Mouse (Mus musculus): ENCODE measurements around the gene 2410002F23Rik. TPM values are rescaled to one million over a fixed set of nuclear protein-coding genes. Genes with fewer than 3 reads are reported as not detected.
"Not testable (repeated sequence)": the region's sequence is repeated elsewhere in the genome, so short reads cannot be mapped to it uniquely, and the experiment has no call there.

The 2410002F23Rik gene
- polyA plus RNA-seq, 1 experiment from 2014 or later: 127 TPM

- 84% methylated on average over 2 of the region's 2 CpGs for WGBS
- not testable (repeated sequence) for H3K9ac ChIP-seq; H3K27me3 ChIP-seq (replicated peaks); ATAC-seq; H3K9me3 ChIP-seq; H3K27ac ChIP-seq; H3K4me3 ChIP-seq (replicated peaks); H3K4me1 ChIP-seq (replicated peaks); H3K36me3 ChIP-seq; H3K4me2 ChIP-seq (replicated peaks)
These were observed 51.0 kb downstream of the 2410002F23Rik start for GRCm38 (mm10) chr7:44297501-44297900.

Other genes with a start within 250 kb of the 2410002F23Rik start
- gene Klk1b26, start 234.6 kb upstream of the 2410002F23Rik start, polyA plus RNA-seq (2015; fragmentation: Nextera tagmentation; extraction: Ambion mirVana): not detected in 2 replicates
- gene Klk1b27, start 194.4 kb upstream of the 2410002F23Rik start, polyA plus RNA-seq (2015; fragmentation: Nextera tagmentation; extraction: Ambion mirVana): not detected in 2 replicates
- not detected in 2 replicates for gene Klk1b21, start 144.4 kb upstream of the 2410002F23Rik start, polyA plus RNA-seq (2015; fragmentation: Nextera tagmentation; extraction: Ambion mirVana)
- gene Klk1b22, start 134.0 kb upstream of the 2410002F23Rik start, polyA plus RNA-seq (2015; fragmentation: Nextera tagmentation; extraction: Ambion mirVana): not detected in 2 replicates
- 0.11 TPM in 1 of 2 replicates, not detected in the other for gene Klk1b16, start 110.0 kb upstream of the 2410002F23Rik start, polyA plus RNA-seq (2015; fragmentation: Nextera tagmentation; extraction: Ambion mirVana)
- gene Klk1b24, start 58.5 kb upstream of the 2410002F23Rik start, polyA plus RNA-seq (2015; fragmentation: Nextera tagmentation; extraction: Ambion mirVana): 0.52 TPM in 1 of 2 replicates, not detected in the other
- gene Klk1b3, start 48.5 kb upstream of the 2410002F23Rik start, polyA plus RNA-seq (2015; fragmentation: Nextera tagmentation; extraction: Ambion mirVana): 0.38 and 0.51 TPM in 2 replicates
- gene Klk1b4, start 39.3 kb upstream of the 2410002F23Rik start, polyA plus RNA-seq (2015; fragmentation: Nextera tagmentation; extraction: Ambion mirVana): not detected in 2 replicates
- not detected in 2 replicates for gene Klk1b5, start 30.8 kb upstream of the 2410002F23Rik start, polyA plus RNA-seq (2015; fragmentation: Nextera tagmentation; extraction: Ambion mirVana)
- 13.1 and 30.8 TPM in 2 replicates for gene Klk1, start 21.4 kb upstream of the 2410002F23Rik start, polyA plus RNA-seq (2015; fragmentation: Nextera tagmentation; extraction: Ambion mirVana)
- not detected in 2 replicates for gene Gm36864, start 10.5 kb upstream of the 2410002F23Rik start, polyA plus RNA-seq (2015; fragmentation: Nextera tagmentation; extraction: Ambion mirVana)
- gene 1700028J19Rik, start within 50 bp of the 2410002F23Rik start, polyA plus RNA-seq (2015; fragmentation: Nextera tagmentation; extraction: Ambion mirVana): 1.3 and 1.6 TPM in 2 replicates
- gene Acp4, start 10.7 kb downstream of the 2410002F23Rik start, polyA plus RNA-seq (2015; fragmentation: Nextera tagmentation; extraction: Ambion mirVana): not detected in 2 replicates
- gene Gm15517, start 14.7 kb downstream of the 2410002F23Rik start, polyA plus RNA-seq (2015; fragmentation: Nextera tagmentation; extraction: Ambion mirVana): not detected in 2 replicates
- gene Clec11a, start 60.2 kb downstream of the 2410002F23Rik start, polyA plus RNA-seq (2015; fragmentation: Nextera tagmentation; extraction: Ambion mirVana): 7.2 and 8.0 TPM in 2 replicates
- gene Shank1, start 63.5 kb downstream of the 2410002F23Rik start, polyA plus RNA-seq (2015; fragmentation: Nextera tagmentation; extraction: Ambion mirVana): 1.7 and 1.9 TPM in 2 replicates
- 0.90 and 1.9 TPM in 2 replicates for gene Syt3, start 137.4 kb downstream of the 2410002F23Rik start, polyA plus RNA-seq (2015; fragmentation: Nextera tagmentation; extraction: Ambion mirVana)
- gene 1700008O03Rik, start 139.1 kb downstream of the 2410002F23Rik start, polyA plus RNA-seq (2015; fragmentation: Nextera tagmentation; extraction: Ambion mirVana): 0.48 and 0.99 TPM in 2 replicates
- 0.82 and 0.86 TPM in 2 replicates for gene Lrrc4b, start 182.3 kb downstream of the 2410002F23Rik start, polyA plus RNA-seq (2015; fragmentation: Nextera tagmentation; extraction: Ambion mirVana)
- 0.70 and 1.2 TPM in 2 replicates for gene Aspdh, start 218.7 kb downstream of the 2410002F23Rik start, polyA plus RNA-seq (2015; fragmentation: Nextera tagmentation; extraction: Ambion mirVana)
- 76.0 and 87.3 TPM in 2 replicates for gene Josd2, start 221.3 kb downstream of the 2410002F23Rik start, polyA plus RNA-seq (2015; fragmentation: Nextera tagmentation; extraction: Ambion mirVana)
- gene Emc10, start 249.8 kb downstream of the 2410002F23Rik start, polyA plus RNA-seq (2015; fragmentation: Nextera tagmentation; extraction: Ambion mirVana): 97.0 and 102 TPM in 2 replicates
- gene Fam71e1, start 249.9 kb downstream of the 2410002F23Rik start, polyA plus RNA-seq (2015; fragmentation: Nextera tagmentation; extraction: Ambion mirVana): 6.5 and 9.2 TPM in 2 replicates